Mouse (Mus musculus): Measurements from ENCODE around the gene Prr5.

Gene Prr5

DNA sequence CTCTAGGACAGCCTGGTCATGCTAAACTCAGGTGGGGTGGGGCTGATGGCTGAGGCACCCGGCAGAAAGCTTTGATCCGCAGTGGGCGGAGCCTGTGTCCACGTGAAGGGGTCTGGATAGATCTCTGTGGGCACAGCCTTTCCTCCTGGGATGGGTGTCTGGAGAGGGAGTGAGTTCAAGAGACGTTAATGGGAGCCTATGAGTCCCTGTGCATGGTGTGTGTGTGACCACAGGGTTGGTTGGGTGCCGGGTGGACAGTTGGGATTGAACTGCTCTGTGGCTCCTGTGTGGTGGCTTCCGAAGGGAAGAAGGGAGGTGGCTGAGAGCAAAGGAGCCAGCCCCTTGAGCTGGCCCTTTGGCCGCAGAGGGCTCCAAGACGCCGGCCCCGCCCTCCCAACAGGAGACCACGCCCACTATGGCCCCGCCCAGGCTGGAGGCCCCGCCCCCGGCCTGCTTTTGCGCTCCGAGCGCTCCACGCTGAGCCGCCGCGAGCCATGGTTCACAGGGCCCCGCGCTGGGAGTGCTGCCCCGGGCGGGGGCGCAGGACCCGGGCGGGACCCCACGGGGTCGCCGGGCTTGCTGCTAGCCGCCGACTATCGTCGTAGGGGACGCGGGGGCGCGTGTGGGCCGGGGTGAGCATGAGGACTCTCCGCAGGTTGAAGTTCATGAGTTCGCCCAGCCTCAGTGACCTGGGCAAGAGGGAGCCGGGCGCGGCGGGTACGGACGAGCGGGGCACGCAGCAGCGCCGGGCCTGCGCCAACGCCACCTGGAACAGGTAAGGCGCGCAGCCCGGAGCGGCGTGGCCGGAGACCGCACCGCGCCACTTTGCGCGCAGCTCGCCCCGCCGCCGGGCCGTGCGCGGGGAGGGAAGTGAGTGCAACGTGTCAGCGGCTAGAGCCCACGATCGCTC, 11.4 kb downstream of the Prr5 start:
- DNase-seq = peak; percentile 92

DNA sequence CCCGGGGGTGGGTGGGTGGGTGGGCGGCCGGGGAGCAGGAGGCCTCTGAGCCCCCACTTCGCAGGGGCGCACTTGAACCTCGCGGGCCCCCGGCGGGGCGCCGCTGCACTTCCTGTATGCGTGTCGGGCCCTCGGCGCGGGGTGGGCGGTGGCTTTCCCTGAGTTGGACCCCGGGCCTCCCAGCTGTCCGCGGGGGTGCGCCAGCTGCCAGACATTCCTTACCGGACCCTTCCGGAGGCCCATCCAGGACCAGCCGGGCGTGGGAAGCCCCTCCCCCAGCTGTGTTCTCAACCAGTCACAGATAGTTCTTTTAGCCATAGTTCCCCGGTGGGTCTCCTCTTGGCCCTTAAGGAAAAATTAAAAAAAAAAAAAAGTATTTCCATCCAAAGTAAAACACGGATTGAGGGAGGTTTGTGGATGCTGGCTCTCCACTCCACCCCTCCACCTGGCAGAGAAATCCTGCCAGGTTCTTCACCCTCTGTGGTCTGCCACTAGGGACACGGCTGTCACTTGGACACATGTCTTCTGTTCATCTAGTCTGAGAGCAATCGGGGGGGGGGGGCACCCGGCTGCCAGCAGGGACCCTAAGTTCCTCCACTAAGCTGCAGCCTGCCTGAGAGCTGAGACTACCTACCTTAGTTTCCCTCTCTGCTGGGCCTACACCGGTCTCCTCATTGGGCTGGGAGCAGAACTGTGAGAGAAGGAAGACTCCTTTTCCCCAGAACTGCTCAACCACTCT, 12.2 kb downstream of the Prr5 start:
- peak; percentile 50 for DNase-seq

DNA sequence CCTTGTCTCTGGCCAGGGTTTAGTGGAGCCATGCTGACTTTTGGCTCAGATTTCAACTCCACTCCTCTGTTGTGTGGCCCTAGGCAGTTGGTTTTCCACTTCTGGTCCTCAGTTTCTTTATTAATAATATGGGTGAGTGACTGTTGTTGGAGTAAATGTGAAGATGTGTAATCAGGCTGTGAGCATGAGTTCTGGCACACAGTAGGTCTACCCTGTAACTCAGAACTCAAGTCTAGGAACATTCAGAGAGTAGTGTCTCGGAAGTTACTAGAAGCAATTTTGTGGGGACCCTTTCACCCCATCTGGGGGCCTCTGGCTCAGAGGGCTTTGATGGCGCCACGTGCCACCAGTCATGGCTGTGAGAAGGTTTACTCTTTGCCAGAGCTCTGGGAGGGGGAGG, 12.8 kb downstream of the Prr5 start:
- DNase-seq = no peak

DNA sequence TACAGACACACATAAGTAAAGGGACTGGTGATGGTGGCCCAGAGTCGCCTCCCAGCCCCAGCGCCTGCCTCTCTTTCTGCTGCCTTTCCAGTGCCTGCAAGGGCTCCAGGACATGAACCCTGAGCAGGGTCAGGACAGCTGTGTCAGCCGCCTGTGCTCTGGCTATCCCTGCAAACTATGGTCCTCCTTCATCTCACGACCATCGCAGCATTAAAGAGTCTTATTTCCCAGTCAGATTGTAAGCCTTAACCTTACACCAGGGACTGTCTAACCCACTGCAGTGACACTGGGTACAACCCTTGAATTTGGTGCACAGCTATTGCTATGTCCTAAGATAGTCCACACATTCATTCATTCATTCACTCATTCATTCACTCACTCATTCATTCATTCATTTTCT, 13.4 kb downstream of the Prr5 start:
- DNase-seq = no peak

DNA sequence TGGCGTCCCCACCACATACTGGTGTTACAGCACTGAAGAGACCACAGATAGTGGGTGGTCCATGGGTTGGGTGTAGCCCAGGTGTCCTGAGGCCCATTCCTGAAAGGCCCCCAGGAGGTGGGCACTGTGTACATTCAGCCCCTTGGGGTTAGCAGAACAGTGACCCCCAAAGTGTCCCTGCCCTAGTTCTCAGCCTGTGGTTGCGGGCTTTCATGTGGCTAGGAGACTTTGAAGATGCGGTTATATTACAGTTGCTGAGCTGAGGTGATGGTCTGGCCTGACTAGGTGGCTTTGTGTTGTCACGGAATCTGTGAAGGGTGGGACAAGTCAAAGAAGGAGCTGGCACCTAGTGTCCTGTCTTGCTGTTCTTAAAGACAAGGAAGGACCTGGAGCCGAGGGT, 15.1 kb downstream of the Prr5 start:
- no peak for DNase-seq

DNA sequence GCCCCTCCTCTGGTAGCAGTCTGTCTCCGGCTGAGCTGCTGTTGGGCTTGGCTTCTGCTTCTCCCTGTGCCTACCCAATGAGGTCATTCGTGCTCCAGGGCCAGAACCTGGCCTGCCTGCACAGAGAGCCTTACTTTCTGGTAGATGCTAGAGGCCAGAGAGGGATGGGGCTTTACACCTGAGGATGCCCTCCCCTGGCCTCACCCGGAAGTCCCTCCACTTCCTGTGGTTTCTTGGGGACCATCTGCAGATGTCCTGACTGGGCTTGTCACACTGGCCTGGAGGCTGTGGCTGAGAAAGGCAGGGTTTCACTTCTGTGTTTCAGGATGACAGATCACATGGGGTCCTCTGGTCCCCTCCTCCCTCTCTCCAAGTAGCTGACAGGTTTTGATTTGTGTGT, 16.0 kb downstream of the Prr5 start:
- peak; percentile 57 for DNase-seq

DNA sequence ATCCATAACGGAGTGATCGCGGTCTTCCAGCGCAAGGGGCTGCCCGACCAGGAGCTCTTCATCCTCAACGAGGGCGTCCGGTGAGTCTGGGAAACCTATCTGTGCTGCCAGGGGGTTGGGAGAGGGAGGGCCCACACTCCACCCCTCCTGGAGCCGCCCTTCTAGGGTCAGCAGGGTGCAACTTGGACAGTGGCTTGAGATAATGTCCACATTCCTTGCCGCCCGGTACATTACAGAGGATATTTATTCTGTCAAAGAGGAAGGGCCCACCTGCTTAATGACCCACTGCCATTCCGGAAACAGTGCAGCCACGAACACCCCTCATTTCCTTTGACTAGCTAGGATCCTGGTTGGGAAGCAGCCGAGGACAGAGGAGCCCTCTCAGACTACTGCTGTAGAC, 18.5 kb downstream of the Prr5 start:
- peak; percentile 32 for DNase-seq

DNA sequence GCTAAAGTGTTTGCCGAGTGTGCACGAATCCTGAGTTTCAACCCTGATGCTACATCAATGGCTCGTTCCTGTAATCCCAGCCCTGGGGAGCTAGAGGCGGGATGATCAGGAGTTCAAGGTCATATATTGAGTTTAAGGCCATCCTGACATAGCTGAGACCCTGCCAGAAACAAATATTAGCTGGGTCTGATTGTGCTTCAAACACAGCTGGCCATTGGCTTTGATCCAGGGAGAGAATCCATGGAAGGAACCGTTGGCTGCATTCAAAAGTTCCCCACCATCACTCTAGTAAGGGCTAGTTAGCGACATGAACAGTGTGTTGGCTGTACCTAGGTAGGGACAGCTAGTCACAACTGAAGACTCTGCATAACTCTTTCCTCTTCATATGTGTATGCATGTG, 19.9 kb downstream of the Prr5 start:
- DNase-seq = no peak

DNA sequence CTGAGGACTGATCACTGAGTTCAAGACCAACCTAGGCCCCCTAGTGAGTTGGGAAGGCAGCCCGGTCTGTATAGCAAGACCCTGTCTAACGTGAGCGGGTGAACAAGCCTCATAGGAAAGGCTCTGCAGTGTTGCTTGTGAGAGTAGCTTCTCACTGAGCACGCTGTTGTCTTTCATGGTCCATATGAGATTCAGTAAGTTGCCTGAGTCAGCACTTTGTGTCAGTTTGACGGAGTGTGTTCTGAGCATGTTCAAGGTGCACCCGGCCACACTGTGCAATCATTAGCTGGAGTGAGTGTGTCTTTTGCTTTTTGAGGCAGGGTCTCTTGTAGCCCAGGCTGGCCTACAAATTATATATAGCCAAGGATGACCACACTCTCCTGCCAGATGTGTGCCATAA, 22.1 kb downstream of the Prr5 start:
- DNase-seq = no peak

DNA sequence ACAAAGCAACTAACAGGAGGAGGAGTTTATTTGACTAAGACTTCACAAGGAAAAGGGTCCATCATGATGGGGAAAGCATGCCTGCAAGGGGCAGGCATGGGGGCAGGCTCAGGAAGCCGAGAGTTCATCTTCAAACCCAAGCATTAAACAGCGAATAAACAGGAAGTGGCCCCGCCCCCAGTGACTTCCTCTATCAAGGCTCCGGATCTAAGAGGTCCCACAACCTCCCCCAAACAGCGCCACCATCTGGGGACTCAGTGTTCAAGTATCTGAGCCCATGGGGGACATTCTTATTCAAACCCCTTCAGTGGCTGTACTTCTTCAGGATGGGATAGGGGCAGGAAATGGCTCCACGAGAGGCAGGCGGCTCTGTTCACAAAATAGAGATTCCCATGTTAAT, 23.2 kb downstream of the Prr5 start:
- peak; percentile 40 for DNase-seq

DNA sequence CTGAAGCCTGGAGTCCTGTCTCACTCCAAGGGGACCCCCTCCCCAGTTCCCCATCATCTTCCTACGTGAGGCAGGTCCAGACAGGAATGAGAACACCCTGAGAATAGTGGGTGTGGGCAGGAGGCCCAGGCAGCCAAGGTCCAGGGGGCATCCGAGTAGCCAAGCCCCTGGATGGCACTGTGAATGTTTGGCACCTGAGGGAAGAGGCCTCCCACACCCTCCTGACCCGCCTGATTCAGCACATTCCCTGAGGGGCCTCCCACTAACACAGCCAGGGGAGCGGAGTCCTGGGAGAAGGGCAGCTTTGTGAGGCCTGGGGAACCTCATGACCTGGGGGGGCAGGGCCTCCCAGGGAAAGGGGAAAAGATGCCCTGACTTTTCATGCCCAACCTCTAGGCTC, 26.6 kb downstream of the Prr5 start:
- DNase-seq = no peak

DNA sequence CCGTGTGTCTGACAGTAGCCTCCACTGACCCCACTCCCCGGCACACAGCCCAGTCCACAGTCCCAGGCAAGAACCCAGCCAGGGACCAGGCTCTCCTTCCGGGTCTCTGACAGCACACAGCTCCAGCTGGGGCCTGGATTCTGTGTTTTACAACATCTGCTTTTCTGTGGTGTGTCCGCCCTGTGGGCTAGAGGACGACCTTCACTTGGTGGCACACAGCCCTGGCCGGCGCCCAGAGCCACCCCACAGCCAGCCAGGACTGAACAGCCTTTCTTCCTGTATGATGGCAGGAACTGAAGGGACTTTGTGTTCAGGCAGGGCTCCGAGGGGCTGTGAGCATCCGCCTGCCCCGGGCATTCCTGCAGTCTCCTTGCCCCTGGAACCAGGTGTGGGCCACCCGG, 28.2 kb downstream of the Prr5 start:
- DNase-seq = peak; percentile 58

DNA sequence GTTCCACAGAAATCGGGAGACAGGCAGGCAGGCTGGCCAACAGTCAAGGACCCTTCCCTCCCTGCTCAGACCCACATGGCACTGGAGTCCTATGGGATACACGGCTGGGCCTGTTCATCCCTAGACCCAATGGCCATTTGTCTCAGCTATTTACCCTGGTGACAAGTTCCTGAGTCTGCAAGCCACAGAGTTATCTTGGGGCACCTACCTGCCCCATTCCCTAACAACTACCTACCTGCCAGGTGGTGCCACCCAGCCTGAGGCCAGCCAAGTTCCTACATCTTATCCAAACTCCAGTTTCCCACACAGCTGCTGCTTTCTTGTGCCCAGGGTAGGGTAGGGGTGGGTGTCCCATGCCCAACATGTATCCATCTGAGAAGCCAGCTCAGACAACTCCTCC, 28.8 kb downstream of the Prr5 start:
- DNase-seq = no peak

DNA sequence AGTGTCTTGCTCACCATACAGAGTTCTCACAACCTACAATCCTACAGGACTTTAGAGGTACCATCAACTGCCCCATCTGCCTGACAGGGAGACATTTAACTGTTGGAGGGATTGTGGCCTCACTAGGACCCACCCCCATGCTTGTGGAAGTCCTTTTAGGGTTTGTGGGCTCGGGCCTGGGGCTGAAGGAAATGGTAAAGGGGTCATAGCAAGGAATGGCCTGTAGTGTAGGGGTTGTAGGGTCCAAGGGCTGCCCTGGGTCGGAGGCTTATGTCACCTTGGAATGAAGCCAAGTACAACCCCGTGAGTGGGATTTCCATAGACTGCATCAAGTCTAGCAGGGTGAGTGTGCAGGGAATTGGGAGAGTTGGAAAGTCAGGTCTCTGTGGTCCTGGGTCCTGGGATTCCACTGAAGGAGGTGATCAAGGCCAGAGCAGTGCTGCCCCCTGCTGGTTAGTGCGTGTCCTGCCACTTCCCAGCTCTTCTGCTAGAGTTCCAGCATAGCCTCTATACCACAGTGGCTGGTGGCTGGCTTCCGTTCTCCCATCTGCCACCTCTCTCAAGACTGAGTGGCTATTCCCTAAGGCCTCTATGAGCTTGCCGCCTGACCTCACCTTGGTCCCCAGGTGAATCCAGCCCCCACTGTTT, 30.9 kb downstream of the Prr5 start:
- peak; percentile 80 for DNase-seq

DNA sequence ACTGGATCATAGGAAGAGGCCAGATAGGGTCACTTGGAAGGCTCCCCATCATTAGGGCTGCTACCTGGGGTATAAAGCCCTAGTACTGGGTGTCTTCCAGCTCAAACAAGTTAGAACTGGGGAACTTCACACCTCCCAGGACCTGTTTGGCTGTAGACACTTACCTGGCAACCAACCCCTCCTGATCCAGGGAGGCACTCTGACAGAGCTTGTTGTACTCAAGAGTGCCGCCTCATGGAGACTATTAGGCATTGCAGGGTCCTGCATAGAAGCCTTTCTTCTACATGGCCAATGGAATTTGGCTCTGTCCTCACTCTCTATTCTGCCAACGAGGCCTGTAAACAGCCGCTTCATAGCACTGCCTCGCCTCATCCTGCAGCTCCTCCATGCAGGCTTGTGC, 32.5 kb downstream of the Prr5 start:
- peak; percentile 82 for DNase-seq

DNA sequence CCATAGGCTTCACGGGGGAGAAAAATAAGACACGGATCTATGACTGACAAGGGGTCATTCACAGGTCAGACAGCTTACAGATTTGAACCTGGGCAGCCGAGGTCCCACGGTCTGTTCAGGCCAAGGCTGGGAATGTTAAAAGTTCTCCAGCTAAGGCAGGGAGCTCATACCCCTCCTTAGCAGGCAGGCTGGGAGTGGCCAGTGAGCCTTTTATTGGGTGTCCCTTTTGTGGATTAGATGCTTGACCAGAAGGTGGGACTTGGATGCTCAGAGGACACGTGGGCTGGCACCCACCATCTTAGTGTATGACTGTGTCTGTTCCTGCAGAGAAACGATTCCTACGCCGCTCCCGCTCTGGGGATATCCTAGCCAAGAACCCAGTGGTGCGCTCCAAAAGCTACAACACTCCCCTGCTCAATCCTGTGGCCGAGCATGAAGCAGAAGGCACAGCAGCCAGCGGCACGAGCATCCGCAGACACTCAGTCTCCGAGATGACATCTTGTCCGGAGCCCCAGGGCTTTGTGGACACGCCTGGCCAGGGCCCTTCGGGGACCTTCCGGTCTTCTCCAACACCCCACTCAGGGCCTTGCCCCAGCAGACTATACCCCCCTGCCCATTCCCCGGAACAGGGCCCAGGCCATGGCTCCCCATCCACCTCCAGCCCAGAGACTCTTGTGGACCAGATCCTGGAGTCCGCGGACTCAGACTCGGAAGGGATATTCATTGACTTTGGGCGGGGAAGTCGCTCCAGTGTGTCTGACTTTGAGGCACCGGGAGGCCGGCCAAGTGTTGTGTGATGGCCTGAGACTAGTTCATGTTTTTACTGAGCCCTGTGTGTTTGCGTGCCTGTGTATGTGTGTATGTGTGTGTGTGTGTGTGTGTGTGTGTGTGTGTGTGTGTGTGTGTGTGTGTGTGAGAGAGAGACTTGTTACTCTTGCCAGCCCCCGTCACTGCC, 33.2 kb downstream of the Prr5 start:
- peak; percentile 34 for DNase-seq

DNA sequence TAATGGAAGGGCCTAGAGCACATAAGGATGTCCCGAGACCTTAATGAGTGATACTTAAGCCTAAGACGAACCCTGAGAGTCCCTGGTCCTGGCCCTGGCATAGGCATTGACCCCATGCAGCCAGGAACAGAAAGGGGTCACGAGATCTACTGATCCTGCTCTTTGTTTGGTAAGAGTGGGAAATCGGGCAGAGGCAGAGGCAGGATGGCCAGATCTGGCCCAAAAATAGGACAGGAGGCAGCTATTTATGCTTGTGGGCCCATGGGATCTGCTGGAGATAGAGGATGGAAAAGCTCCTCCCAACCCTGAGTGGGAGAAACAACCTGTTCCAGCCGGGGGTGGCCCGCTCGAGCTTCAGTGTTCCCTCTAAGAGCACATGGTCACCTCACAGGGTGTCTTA, 34.6 kb downstream of the Prr5 start:
- DNase-seq = no peak

DNA sequence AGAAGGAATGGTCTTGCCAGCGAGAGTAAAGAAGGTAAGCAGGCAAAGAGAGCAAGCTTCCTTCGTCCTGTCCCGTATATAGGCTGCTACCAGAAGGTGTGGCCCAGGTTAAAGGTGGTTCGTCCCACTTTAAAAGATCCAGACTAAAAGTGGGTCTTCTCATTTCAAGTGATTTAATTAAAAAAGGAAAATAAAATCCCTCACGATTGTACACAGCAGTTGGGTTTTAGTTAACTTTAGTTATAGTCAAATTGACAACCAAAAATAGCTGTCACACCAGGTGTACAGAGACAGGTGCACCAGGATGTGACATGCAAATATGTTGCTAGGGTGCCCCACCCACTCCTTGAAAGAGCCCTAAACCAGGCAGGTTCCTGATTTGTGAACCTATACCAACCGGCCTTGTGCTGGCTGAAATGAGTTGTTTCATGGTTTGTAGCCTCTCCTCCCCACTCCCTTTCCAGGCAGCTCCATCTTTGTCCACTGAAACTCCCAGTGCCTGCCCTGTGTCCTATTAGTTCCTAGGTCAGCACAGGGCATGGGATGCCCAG, 36.0 kb downstream of the Prr5 start:
- peak; percentile 28 for DNase-seq

DNA sequence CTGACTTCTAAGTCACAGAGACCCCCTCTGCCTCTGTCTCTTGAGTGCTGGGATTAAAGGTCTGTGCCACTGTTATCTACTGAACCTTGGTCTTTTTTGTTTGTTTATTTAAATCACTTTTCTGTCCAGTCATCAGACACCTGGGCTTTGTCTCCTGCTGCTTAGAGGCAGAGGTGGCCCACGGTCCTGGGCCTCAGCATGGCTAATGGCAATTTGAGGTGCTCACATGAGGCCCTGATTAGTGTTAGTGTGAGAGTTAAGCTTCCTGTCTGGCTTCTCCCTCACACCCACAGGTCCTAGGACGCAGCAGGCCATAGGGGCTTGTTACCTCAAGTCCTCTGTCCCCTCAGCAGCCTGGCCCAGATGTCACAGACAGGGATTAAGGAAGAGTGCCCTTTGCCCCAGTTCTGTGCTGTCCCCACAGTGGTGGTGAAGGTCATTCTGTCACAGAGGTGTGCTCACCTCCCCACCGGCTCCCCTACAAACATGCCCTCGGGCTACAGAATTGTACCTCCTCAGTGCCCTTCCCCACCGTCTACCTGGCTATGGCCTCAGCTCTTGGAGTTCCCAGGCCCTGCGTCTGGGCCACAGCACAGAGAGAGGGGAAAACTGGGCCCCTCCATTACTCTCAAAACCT, 37.7 kb downstream of the Prr5 start:
- DNase-seq = no peak

DNA sequence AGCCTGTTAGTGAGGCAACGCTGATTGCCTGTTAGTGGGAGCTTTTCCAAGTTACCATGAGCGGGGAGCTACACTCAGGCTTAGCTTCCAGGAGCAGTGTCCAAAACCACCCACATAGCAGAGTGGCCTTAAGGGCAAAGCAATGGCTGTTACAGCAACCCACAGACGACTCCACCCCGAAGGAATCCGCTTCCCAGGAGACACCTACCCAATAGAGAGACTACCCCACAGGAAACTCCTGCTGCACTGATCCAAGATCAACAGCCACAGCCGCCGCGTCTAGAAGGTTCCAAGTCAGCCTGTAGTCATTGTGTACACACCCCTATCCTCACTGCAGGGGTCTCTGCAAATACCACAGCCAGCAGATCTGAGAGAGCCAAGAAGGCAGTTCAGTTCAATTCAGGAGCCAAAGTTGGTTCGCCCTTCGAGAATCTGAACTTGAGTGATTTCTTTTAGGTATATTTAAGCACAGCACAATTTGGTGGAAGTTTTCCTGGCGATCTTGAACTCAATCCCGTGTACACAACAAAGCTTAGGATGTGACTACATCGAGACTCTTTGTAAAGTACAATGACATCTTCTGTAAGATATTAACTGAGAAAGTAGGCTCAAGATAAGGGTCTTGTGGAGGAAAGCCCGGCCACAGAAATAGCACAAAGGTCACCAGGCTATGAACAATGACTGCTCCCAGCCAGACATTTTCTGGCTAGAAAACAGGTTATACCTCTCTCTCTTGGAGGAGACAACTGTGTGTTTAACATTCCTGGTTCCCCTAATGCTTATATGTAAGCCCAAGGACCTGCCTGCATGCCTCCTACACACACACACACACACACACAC, 43.4 kb downstream of the Prr5 start:
- DNase-seq = peak; percentile 20

DNA sequence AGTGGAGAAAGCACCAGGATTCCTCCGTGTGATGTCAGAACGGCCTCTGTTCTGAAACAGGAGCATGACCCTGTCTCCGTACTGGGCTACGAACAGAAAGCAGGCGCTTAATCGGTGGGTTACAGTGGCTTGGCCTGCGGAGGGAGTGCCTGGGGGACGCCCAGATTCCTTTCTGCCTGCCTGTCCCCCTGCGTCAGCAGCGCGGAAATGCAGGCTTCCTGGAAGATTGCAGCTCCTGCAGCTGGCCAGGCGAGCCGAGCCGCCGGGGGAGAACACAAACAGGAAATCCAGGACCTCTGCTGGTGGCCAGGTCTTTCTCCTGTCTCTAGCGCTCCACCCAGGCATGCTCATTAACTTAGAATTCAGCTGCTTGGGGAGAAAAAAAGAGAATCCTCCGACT, 45.3 kb downstream of the Prr5 start:
- peak; percentile 92 for DNase-seq
